Mouse (Mus musculus) kidney, adult 18-20 months (tissue): ENCODE results near the gene Usp17lc.
"Not testable (repeated sequence)": the region's sequence is repeated elsewhere in the genome, so short reads cannot be mapped to it uniquely, and the experiment has no call there.

Source experiments
- DNase-seq: peaks from one replicate; pipeline ENCODE4 v3.0.0; 2021

The Usp17lc gene

DNA sequence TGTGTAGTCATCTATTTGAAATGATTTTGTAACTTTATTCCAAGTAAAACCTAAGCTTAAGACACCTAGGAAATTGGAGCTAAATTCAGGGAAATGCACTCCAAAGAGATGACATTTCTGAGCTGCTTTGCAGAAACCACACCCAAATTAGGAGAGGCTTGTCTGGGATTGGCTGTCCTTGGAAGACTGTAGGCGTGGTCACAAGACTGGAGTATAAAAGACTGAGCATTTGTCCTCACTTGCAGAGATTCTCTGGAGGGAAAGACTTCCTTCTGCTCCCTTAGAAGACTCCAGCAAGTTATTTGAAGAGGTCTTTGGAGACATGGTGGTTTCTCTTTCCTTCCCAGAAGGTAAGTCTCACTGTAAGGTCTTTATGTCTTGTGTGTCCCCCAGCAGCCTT is at the start of gene Usp17lc:
Gene Usp17lc, plus strand, starts transcription at position 301 of the 400 bp plus-strand sequence.
- not testable (repeated sequence) for DNase-seq

DNA sequence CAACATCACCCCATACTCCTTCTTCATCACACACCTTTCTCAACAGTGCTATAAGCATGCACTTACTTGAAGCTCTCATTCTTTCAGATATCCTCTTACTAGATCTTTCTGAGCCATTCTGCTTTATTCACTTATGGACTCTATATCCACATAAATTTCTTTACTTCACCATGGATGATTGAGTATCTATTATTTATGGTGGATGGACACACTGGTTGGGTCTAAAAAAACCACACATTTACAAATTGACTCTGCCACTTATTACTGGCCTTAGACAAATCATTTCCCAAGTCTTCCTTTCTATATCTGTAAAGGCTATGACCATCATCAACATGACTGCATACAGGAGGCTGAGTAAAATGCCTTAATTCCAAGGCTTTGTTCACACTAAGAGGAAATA is 28.8 kb upstream of the Usp17lc start, which contains the start of gene Olfr603:
Gene Olfr603, minus strand, starts transcription at position 101 of the 400 bp plus-strand sequence.
- no peak for DNase-seq

DNA sequence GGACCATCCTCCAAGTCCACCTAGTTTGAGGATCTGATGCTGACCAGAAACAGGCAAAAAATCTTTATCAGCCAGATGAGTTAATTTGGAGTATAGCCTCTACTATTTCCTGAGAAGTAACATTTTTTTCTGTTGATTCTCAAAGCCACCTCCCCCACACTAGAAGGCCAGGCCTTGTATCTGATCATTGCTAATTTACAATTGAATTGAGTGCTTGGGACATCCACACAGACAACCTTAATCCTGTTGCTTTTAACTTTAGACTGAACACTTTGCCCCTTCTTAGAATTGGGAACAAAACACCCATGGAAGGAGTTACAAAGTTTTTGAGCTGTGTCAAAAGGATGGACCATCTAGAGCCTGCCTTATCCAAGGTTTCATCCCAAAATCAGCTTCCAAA is 17.1 kb upstream of the Usp17lc start:
- no peak for DNase-seq

DNA sequence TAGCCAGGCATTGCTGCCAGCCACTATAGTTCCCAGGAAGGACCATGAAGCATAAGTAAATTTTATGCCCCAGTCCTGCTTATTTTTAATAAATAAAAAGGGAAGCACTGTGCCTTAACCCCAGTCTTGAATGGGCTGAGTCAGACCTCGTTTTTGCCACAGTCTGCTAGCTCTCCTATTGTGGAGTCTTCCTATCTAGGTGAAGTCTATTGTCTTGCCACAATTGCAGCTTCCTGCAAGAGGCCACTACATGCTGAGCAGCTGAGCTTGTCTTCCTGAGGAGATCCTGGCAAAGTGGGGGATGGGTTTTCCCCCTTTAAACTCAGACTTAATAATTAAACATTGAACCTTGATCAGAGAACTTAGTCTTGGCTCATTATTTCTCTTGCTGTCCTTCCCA is 15.9 kb upstream of the Usp17lc start:
- DNase-seq: no peak

DNA sequence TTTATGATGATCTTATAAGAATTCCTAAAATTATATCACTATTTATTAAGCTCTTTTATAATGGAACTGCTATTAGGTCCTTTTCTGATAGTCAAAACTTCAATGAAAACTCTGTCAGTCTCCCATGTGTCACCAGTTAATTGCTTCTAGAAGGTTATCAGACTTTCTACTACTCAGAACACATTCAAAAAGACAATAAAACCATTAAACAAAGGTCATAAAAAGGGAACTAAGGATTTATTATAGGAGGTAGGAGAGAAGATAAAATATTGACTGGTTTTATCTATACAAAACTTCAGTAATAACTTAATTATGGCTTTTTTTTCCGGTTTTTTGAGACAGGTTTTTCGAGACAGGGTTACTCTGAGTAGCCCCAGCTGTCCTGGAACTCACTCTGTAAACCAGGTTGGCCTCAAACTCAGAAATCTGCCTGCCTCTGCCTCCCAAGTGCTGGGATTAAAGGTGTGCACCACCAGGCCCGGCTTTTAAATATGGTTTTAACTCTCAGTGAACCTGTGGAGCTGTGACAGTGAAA is 8.3 kb upstream of the Usp17lc start:
- not testable (repeated sequence) for DNase-seq

DNA sequence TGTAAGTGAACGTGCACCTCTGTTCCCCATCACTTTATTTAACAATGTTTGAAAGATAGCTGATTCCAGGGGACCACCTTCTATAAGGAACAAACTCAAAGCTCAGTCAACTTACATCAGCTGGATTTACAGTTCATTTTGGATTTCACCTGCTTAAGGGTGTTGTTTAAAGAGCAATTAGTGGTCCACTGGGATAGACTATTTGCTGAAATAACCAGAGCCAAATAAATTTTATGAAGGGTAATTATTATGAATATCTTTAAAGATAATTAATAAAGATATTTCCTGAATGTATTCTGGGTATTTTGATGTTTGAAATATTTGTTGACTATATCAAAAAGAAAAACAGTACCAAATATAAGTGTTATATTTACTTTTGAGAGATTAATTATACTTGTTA is 30.5 kb downstream of the Usp17lc start, which contains the start of gene Olfr605:
Gene Olfr605, minus strand, starts transcription at position 101 of the 400 bp plus-strand sequence.
- no peak for DNase-seq

DNA sequence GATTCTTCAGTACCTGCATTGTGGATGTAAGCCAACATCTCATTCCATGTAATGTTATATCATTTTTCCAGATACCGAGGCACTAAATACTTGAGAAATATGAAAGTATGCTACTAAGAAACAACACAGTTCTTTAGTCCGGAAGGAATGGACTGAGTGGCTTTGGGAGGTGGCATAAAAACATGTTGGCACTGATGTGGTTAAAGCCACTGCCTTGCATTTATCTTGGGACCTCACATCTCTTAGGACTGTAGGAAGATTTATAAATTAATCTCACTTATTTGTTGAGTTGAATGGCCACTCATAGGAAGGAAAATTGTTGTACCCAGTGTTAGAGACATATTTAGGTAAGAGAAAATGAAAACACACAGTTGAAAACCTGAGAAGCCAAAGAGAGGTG is 33.9 kb downstream of the Usp17lc start, which contains the start of gene Olfr606:
Gene Olfr606, plus strand, starts transcription at position 301 of the 400 bp plus-strand sequence.
- DNase-seq: no peak

DNA sequence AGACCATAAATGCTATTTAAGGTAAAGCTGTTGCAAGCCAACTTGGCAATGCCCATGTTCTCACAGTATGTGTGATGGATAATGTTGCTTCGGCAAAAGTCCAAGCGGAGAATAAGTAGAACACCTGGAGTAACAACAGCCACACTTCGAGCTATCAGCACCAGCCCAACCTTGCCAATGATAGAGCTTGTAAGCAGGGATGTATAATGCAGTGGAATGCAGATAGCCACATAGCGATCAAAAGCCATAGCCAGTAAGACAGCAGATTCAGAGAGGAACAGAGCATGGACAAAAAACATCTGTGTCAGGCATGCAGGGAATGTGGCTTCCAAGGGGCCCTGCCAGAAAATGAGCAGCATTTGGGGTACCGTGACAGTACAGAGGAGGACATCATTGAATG is 45.7 kb downstream of the Usp17lc start:
- DNase-seq: no peak
